Mouse (Mus musculus) C2C12 (cell line): ENCODE data around the gene Hecw2.

ENCODE experiments used
- CTCF ChIP-seq: IDR thresholded peaks from one replicate; pipeline ENCODE4 v1.5.1; 2011; ENCODE audit not compliant: control insufficient read depth, insufficient read depth, insufficient read length
- FOSL1 ChIP-seq: IDR thresholded peaks from one replicate; pipeline ENCODE4 v1.8.0; 2011; ENCODE audit warnings: mild to moderate bottlenecking, low read length; ENCODE audit not compliant: poor library complexity, insufficient read depth, severe bottlenecking
- MAX ChIP-seq: IDR thresholded peaks from one replicate; pipeline ENCODE4 v1.6.1; 2011; ENCODE audit warnings: mild to moderate bottlenecking, control low read depth
- USF1 ChIP-seq: IDR thresholded peaks from one replicate; pipeline ENCODE4 v1.6.1; 2011; ENCODE audit warnings: low read depth, mild to moderate bottlenecking, control low read depth, moderate library complexity

GRCm38 (mm10) chr1:53927605-53928004 is 267.4 kb downstream of the Hecw2 start:
- TF ChIP-seq CTCF (no peak), MAX (no peak), FOSL1 (no peak), USF1 (no peak)
